Mouse (Mus musculus) midbrain, embryonic 13.5 days (tissue): ENCODE measurements around the gene Exoc3l4. TPM values are rescaled to one million over a fixed set of nuclear protein-coding genes. Genes with fewer than 3 reads are reported as not detected.

Source experiments
- ATAC-seq: fragments of 200-750 bp; cut with Nextera tagmentation; 2 replicates; pipeline ENCODE4 v1.8.0; 2017; ENCODE audit warnings: mild to moderate bottlenecking, moderate TSS enrichment, moderate library complexity
- H3K27ac ChIP-seq: fragments of 300-500 bp; sonication (generic); 2 replicates; pipeline ENCODE4 v1.5.1; 2015; ENCODE audit warnings: inconsistent platforms, mild to moderate bottlenecking, moderate library complexity
- H3K27me3 ChIP-seq: fragments of 300-500 bp; sonication (generic); 2 replicates; pipeline ENCODE4 v1.6.1; 2015; ENCODE audit warnings: mild to moderate bottlenecking, inconsistent platforms
- H3K36me3 ChIP-seq: fragments of 300-500 bp; sonication (generic); 2 replicates; pipeline ENCODE4 v1.6.1; 2015; ENCODE audit warnings: mild to moderate bottlenecking, inconsistent platforms
- H3K4me1 ChIP-seq: fragments of 300-500 bp; sonication (generic); replicated peaks from 2 replicates; pipeline ENCODE4 v1.6.1; 2015; ENCODE audit warnings: inconsistent platforms
- H3K4me2 ChIP-seq: fragments of 300-500 bp; sonication (generic); replicated peaks from 2 replicates; pipeline ENCODE4 v1.6.1; 2015; ENCODE audit warnings: moderate library complexity, mild to moderate bottlenecking, inconsistent platforms
- H3K4me3 ChIP-seq: fragments of 300-500 bp; sonication (generic); replicated peaks from 2 replicates; pipeline ENCODE4 v1.5.1; 2015; ENCODE audit warnings: mild to moderate bottlenecking, inconsistent platforms
- H3K9ac ChIP-seq: fragments of 300-500 bp; sonication (generic); replicated peaks from 2 replicates; pipeline ENCODE4 v1.6.1; 2015; ENCODE audit warnings: mild to moderate bottlenecking, inconsistent platforms
- H3K9me3 ChIP-seq: fragments of 300-500 bp; sonication (generic); 2 replicates; pipeline ENCODE4 v1.6.1; 2016; ENCODE audit warnings: mild to moderate bottlenecking, inconsistent platforms
- WGBS: fragments of 180-500 bp; shearing (Covaris S2); methylation state at CpG from one replicate; pipeline ENCODE4 v1.1.7; 2015; 5-methylcytosine and 5-hydroxymethylcytosine counted together
- polyA plus RNA-seq: library from polyadenylated mRNA; unstranded; fragments of >200 nt; fragmentation: Nextera tagmentation; extraction: Ambion mirVana; gene quantifications from 2 replicates; pipeline ENCODE4 v1.2.1, GENCODE M21; 2015

Exoc3l4 gene
- polyA plus RNA-seq, 1 experiment from 2014 or later: 2.0 TPM

- 8% methylated on average over 27 of the region's 27 CpGs for WGBS
- Histone ChIP-seq H3K9ac (peak overlapping the region; percentile 67), H3K4me1 (peaks cover 34% of the 10 kb centered on the region), H3K4me3 (peak overlapping the region; percentile 42), H3K4me2 (peak overlapping the region; percentile 64), H3K27ac (no peak overlapping the region), H3K36me3 (no peaks in the 10 kb centered on the region), H3K27me3 (peaks cover 77% of the 10 kb centered on the region), H3K9me3 (no peaks in the 10 kb centered on the region)
- ATAC-seq: no peak
Measured at GRCm38 (mm10) chr12:111430049-111430867, 13.4 kb downstream of the Exoc3l4 start.

DNA sequence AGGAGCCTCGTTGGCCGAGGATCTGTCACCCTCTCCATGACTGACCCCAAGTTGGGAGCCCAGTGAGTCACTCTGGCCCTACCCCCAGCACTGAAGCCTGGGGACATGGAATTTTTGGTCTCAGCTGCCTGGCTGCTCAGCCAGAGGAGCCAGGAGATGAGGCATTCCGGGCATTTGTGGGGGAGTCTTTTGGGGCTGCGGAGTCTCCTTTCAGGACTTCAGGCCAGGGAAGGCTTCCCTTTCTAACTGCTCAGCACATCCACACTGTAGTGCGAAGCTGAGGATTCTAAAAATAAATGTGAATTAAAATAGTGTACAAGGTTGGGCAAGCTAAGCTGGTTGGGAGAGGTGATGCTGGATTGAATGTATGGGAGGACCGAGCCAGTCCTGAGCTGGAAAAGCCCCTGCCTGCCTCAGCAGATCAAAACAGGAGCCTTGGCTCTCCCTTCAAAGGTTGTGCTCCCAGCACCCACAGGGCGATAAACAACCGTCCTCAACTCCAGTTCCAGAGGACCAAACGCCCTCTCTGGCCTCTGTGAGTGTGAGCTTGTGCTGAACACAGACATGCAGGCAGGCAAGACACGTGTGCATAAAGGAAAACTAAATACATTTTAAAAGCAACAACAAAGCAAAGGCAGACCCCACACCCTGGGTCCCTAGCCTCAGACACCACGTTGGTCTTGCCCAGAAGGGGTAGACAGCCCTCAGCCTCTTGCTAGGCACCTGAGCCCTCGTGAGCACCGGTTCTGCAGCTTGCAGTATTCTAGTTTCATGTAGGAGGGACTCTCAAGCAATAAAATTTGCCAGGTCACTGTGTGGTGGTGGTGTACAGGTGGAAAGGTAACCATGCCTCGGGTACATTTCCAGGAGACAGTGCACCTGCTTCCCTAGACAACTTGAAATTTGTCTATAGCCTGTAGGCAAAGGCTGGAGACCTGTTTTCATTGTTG lies 14.3 kb downstream of the Exoc3l4 start:
- H3K9me3 ChIP-seq: no peaks in the 10 kb centered on the region
- H3K4me3 ChIP-seq: no peak overlapping the region
- WGBS: 29% methylated on average over 14 of the region's 14 CpGs
- H3K4me1 ChIP-seq: peaks cover 34% of the 10 kb centered on the region
- H3K27me3 ChIP-seq: peaks cover 70% of the 10 kb centered on the region
- ATAC-seq: no peak
- H3K36me3 ChIP-seq: no peaks in the 10 kb centered on the region
- no peak overlapping the region for H3K9ac ChIP-seq
- no peak overlapping the region for H3K27ac ChIP-seq
- H3K4me2 ChIP-seq: no peak overlapping the region

DNA sequence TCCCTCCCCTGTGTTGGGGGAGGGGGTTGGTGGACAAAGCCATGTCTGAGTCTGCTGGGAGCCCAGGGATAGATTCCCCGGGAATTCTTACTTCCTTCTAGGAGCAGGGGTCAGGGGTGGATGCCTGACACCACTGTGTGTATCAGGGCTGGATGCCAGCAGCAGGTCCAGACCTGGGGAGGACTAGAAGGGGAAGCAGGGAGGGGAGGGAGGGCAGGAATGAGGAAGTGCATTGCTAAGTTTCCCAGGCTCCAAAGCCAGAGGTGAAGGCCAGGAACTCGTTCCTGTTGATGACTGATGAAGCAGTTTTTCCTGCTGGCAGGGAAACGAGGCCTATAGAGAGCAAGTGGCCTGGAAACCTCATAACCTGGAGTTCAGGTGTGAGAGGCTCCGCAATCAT lies 15.3 kb downstream of the Exoc3l4 start:
- H3K4me2 ChIP-seq: no peak overlapping the region
- H3K9me3 ChIP-seq: no peaks in the 10 kb centered on the region
- no peak for ATAC-seq
- peaks cover 66% of the 10 kb centered on the region for H3K27me3 ChIP-seq
- H3K36me3 ChIP-seq: no peaks in the 10 kb centered on the region
- no peak overlapping the region for H3K27ac ChIP-seq
- 46% methylated on average over 4 of the region's 4 CpGs for WGBS
- no peak overlapping the region for H3K4me3 ChIP-seq
- H3K4me1 ChIP-seq: peaks cover 34% of the 10 kb centered on the region
- H3K9ac ChIP-seq: no peak overlapping the region

DNA sequence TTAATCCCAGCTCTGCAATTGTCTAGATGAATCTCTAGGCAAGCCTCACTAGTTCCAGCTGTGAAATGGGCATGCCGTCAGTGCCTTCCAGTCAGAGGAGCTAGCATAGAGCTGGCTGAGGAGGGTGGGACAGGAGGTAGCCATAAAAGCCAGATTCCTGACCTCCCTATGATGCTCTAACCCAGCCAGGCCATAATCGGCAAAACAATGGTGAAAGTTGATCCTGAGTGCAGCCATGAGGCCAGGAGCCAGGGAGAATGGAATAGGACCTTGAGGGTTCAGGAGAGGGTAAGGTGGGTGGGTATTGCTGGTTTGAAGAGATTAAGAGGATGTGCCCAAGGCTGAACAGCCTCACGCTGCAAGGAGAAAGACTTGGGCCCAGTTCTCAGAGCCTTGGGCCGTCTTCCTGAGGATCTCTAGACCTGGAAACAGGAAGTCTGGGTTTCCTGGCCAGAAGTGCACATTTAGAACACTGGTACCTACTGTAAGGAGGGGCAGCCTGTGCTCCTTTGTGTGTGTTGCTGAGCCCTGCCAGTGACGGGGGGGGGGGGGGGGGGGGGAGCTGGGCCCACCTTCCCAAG lies 16.0 kb downstream of the Exoc3l4 start:
- no peaks in the 10 kb centered on the region for H3K36me3 ChIP-seq
- no peak overlapping the region for H3K4me2 ChIP-seq
- 70% methylated on average over 4 of the region's 5 CpGs for WGBS
- H3K27ac ChIP-seq: no peak overlapping the region
- no peak overlapping the region for H3K4me3 ChIP-seq
- no peak for ATAC-seq
- H3K4me1 ChIP-seq: peaks cover 34% of the 10 kb centered on the region
- peaks cover 66% of the 10 kb centered on the region for H3K27me3 ChIP-seq
- no peaks in the 10 kb centered on the region for H3K9me3 ChIP-seq
- H3K9ac ChIP-seq: no peak overlapping the region

DNA sequence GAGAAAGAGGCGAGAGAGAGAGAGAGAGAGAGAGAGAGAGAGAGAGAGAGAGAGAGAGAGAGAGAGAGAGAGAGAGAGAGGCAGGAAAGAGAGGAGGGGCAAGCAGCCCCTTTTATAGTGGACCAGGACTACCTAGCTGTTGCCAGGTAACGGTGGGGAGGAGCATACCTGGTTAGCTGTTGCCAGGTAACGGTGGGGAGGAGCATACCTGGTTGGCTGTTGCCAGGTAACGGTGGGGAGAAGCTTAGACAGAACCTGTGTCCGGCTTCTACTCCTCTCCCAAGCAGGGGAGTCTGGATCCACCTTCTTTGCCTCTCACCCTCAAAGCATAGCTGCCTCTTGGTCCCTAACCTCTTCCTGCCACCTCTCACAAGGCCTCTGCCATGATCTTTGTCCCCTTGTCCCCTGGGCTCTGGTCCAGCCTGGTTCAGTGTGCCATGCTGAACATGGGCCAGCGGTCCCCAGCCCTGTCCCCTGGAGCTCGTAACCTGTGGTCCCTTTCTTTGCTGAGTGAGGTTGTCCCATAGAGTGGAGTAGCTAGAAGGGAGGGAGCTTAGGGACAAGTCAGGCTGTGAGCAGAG lies 17.4 kb downstream of the Exoc3l4 start:
- Histone ChIP-seq H3K27ac (no peak overlapping the region), H3K4me1 (peaks cover 23% of the 10 kb centered on the region), H3K4me2 (no peak overlapping the region), H3K27me3 (peaks cover 56% of the 10 kb centered on the region), H3K36me3 (no peaks in the 10 kb centered on the region), H3K9me3 (no peaks in the 10 kb centered on the region), H3K9ac (no peak overlapping the region), H3K4me3 (no peak overlapping the region)
- ATAC-seq: peak; percentile 63; the same call in 1 of the 2 replicates
- WGBS: 22% methylated on average over 6 of the region's 7 CpGs

- WGBS: 50% methylated on average over 8 of the region's 8 CpGs
Measured at GRCm38 (mm10) chr12:111434745-111435327, 18.0 kb downstream of the Exoc3l4 start.

DNA sequence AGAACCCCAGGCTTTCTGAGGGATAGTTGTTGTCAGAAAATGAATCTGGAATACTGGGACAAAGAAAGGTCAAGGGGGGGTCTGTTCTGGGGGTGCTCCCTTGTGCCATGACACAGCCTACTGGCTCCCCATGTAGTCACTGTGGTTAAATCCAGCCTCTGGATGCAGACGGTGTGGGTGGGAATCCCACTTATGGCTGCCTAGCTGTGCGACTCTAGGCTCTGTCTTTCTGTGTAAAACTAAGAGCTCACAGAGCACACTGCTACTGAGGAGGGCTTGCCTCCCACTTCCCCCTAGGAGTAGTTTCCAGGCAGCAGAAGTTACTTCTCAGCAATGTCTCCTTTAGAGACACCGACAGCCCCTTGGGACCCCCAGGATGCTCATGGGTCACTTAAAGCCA lies 19.4 kb downstream of the Exoc3l4 start:
- H3K27me3 ChIP-seq: peaks cover 44% of the 10 kb centered on the region
- no peak overlapping the region for H3K27ac ChIP-seq
- no peak overlapping the region for H3K9ac ChIP-seq
- H3K4me3 ChIP-seq: no peak overlapping the region
- H3K9me3 ChIP-seq: no peaks in the 10 kb centered on the region
- H3K4me2 ChIP-seq: no peak overlapping the region
- H3K36me3 ChIP-seq: no peaks in the 10 kb centered on the region
- ATAC-seq: no peak
- H3K4me1 ChIP-seq: peaks cover 7% of the 10 kb centered on the region
- 87% methylated on average over 3 of the region's 3 CpGs for WGBS

More at GRCm38 (mm10) chr12:111434745-111435327, 18.0 kb downstream of the Exoc3l4 start:
- Histone ChIP-seq H3K27ac (no peak overlapping the region), H3K4me3 (no peak overlapping the region), H3K27me3 (peaks cover 50% of the 10 kb centered on the region), H3K36me3 (no peaks in the 10 kb centered on the region), H3K9me3 (no peaks in the 10 kb centered on the region), H3K4me2 (no peak overlapping the region), H3K9ac (no peak overlapping the region), H3K4me1 (peaks cover 17% of the 10 kb centered on the region)
- ATAC-seq: 0 out of 2 replicates have a peak, but pooled peaks have one; percentile 38

DNA sequence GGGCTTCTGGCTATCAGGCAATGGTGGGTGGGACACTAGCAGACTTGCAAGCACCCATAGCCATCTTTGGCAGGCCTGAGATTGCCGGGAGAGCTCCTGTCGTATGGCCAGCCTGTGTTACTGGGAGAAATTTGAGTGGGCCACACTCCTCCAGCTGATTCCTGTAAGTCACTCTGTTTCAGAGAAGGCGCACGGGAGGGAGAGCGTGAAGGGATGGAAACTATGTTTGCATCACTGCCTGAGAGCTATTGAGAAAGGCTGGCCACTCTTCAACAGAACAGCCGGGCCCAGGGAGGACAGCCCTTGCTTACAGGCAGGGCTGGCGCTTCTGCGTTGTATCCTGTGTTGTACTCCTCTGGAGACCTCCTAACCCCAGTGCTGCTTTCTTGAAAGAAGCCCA lies 19.8 kb downstream of the Exoc3l4 start:
- peaks cover 44% of the 10 kb centered on the region for H3K27me3 ChIP-seq
- no peak overlapping the region for H3K4me2 ChIP-seq
- H3K36me3 ChIP-seq: no peaks in the 10 kb centered on the region
- no peak overlapping the region for H3K4me3 ChIP-seq
- H3K27ac ChIP-seq: no peak overlapping the region
- WGBS: 76% methylated on average over 8 of the region's 8 CpGs
- H3K9me3 ChIP-seq: no peaks in the 10 kb centered on the region
- peaks cover 7% of the 10 kb centered on the region for H3K4me1 ChIP-seq
- H3K9ac ChIP-seq: no peak overlapping the region
- no peak for ATAC-seq

GRCm38 (mm10) chr12:111437222-111437900 lies 20.5 kb downstream of the Exoc3l4 start:
- WGBS: 76% methylated on average over 5 of the region's 5 CpGs
- H3K27me3 ChIP-seq: peaks cover 44% of the 10 kb centered on the region

DNA sequence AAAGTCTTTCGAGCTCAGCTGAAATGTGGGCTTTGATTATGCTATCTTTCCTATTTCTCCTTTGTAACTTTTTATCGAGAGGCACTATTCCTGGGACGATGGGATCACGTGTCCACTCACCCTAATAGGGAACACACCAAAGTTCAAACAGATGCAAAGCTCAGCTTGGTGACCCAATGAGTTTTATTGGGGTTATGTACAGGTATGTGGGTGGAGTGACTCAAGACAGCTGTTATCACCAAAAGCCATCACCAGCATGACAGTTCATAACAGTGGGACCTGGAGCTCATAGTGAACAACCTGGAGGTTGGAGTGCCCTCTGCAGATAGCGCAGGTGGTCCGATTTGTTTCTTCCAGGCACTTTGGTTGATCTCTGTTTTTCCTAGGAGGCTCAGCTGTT lies 22.0 kb downstream of the Exoc3l4 start:
- Histone ChIP-seq H3K4me1 (peaks cover 21% of the 10 kb centered on the region), H3K4me2 (no peak overlapping the region), H3K9ac (no peak overlapping the region), H3K27me3 (peaks cover 55% of the 10 kb centered on the region), H3K9me3 (no peaks in the 10 kb centered on the region), H3K36me3 (no peaks in the 10 kb centered on the region), H3K4me3 (no peak overlapping the region), H3K27ac (no peak overlapping the region)
- ATAC-seq: no peak
- 87% methylated on average over 6 of the region's 6 CpGs for WGBS

More at GRCm38 (mm10) chr12:111437222-111437900, 20.5 kb downstream of the Exoc3l4 start:
- Histone ChIP-seq H3K36me3 (no peaks in the 10 kb centered on the region), H3K27ac (no peak overlapping the region), H3K9ac (no peak overlapping the region), H3K4me1 (peaks cover 12% of the 10 kb centered on the region), H3K4me2 (no peak overlapping the region), H3K4me3 (no peak overlapping the region), H3K9me3 (no peaks in the 10 kb centered on the region)
- no peak for ATAC-seq
